Mouse (Mus musculus) neural tube, postnatal 0 days (tissue): ENCODE data around the gene Lypd5. TPM values are rescaled to one million over a fixed set of nuclear protein-coding genes. Genes with fewer than 3 reads are reported as not detected.

Experiments
- microRNA-seq: library from miRNA; unstranded; fragments of <30 nt; microRNA quantifications from one replicate; pipeline ENCODE4, GENCODE M21; 2016
- polyA plus RNA-seq: library from polyadenylated mRNA; unstranded; fragments of >200 nt; fragmentation: Nextera tagmentation; extraction: Ambion mirVana; gene quantifications from 2 replicates; pipeline ENCODE4 v1.2.1, GENCODE M21; 2015

The Lypd5 gene
- 0.10 TPM in 1 of 2 replicates, not detected in the other for polyA plus RNA-seq

GRCm38 (mm10) chr7:24348896-24349295 is at the start of gene Lypd5:
Lypd5 (plus strand) TSS chr7:24349196.

GRCm38 (mm10) chr7:24300771-24301282 is 48.2 kb upstream of the Lypd5 start, which contains the start of gene Zfp61:
Zfp61 (minus strand) TSS chr7:24301232.

GRCm38 (mm10) chr7:24316567-24317092 is 32.4 kb upstream of the Lypd5 start, which contains the start of gene Zfp94:
Zfp94 (minus strand) TSS chr7:24316666.

GRCm38 (mm10) chr7:24333304-24333986 is 15.6 kb upstream of the Lypd5 start, which contains the start of gene Tescl:
Tescl (minus strand) TSS chr7:24333936.

GRCm38 (mm10) chr7:24369731-24370541 is 20.9 kb downstream of the Lypd5 start, which contains the start of gene Kcnn4:
Kcnn4 (plus strand) TSS chr7:24370263.

GRCm38 (mm10) chr7:24399256-24400081 is 50.5 kb downstream of the Lypd5 start, which contains the start of gene Smg9:
Smg9 (plus strand) TSS chr7:24399619.

Small RNA genes within 50 kb of the gene (microRNA-seq; reads per million reads assigned to microRNA genes)
- gene Gm27592: not detected

Other genes with a start within 250 kb of the Lypd5 start
- gene Zfp112, start 236.9 kb upstream of the Lypd5 start, polyA plus RNA-seq: 8.0 and 9.9 TPM in 2 replicates
- 23.8 and 24.7 TPM in 2 replicates for gene Zfp235, start 215.0 kb upstream of the Lypd5 start, polyA plus RNA-seq
- gene Zfp114, start 174.1 kb upstream of the Lypd5 start, polyA plus RNA-seq: 2.6 and 2.7 TPM in 2 replicates
- gene Zfp111, start 137.8 kb upstream of the Lypd5 start, polyA plus RNA-seq: 3.0 and 3.5 TPM in 2 replicates
- gene Zfp109, start 111.6 kb upstream of the Lypd5 start, polyA plus RNA-seq: 2.2 and 2.8 TPM in 2 replicates
- 5.5 and 5.8 TPM in 2 replicates for gene Zfp108, start 94.4 kb upstream of the Lypd5 start, polyA plus RNA-seq
- gene Zfp93, start 78.8 kb upstream of the Lypd5 start, polyA plus RNA-seq: 4.8 TPM in 2 replicates
- gene Zfp61, start 48.0 kb upstream of the Lypd5 start, polyA plus RNA-seq: 24.7 and 29.1 TPM in 2 replicates
- 19.7 and 21.9 TPM in 2 replicates for gene Zfp94, start 32.5 kb upstream of the Lypd5 start, polyA plus RNA-seq
- 0.65 and 1.0 TPM in 2 replicates for gene Tescl, start 15.3 kb upstream of the Lypd5 start, polyA plus RNA-seq
- 2.2 and 3.2 TPM in 2 replicates for gene Kcnn4, start 21.1 kb downstream of the Lypd5 start, polyA plus RNA-seq
- gene Smg9, start 50.4 kb downstream of the Lypd5 start, polyA plus RNA-seq: 28.5 and 35.3 TPM in 2 replicates
- not detected in 2 replicates for gene Irgc1, start 103.1 kb downstream of the Lypd5 start, polyA plus RNA-seq
- 1.4 and 2.5 TPM in 2 replicates for gene Plaur, start 113.3 kb downstream of the Lypd5 start, polyA plus RNA-seq
- gene Cadm4, start 132.8 kb downstream of the Lypd5 start, polyA plus RNA-seq: 110 and 120 TPM in 2 replicates
- gene Zfp428, start 157.8 kb downstream of the Lypd5 start, polyA plus RNA-seq: 201 and 233 TPM in 2 replicates
- gene AC161166.1, start 163.3 kb downstream of the Lypd5 start, polyA plus RNA-seq: 0.35 and 0.56 TPM in 2 replicates
- 18.4 and 19.7 TPM in 2 replicates for gene Irgq, start 181.5 kb downstream of the Lypd5 start, polyA plus RNA-seq
- gene Pinlyp, start 196.9 kb downstream of the Lypd5 start, polyA plus RNA-seq: 0.18 TPM in 1 of 2 replicates, not detected in the other
- gene Xrcc1, start 197.1 kb downstream of the Lypd5 start, polyA plus RNA-seq: 40.7 and 51.6 TPM in 2 replicates
- 30.6 and 31.1 TPM in 2 replicates for gene Ethe1, start 238.3 kb downstream of the Lypd5 start, polyA plus RNA-seq
- 23.0 and 23.3 TPM in 2 replicates for gene Zfp575, start 238.4 kb downstream of the Lypd5 start, polyA plus RNA-seq